Mouse (Mus musculus): ENCODE results near the gene Kdm4a.

DNA sequence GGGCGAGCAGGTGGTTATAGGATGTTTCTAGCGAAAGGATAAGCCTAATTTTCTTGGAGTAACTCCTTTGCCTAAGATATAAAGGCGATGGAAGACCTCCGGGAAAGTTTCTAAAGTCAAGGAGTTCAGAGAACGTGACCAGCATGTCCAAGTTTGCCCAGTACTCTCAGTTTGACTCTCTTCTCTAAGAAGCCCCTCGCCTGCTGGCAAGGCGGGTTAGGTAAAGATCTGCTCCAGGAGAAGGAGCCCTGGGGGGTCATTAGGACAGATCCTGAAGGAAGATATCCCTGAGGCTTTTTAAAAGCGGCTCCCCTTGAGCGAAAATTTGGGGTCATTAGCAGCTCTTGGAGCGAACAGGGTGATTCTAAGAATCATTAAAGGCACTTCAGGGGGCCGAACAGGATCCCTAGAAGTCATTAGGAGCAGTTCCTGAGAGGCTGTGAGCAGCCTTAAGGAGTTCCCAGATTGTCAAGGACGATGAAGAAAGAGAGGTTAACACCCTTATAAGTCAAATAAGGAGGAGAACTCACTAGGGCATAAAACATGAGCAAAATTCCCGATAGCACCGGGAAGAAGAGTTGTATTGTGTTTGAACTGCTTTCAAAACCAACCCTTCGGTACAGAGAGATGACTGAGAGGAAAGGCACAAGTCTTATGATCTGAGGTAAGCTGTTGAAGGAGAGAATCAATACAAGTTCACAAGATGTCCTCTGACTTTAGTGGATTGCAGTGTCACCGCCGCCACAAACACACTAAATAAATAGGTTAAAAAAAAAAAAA, 648 bp upstream of the Kdm4a start:
- TF ChIP-seq POLR2A (IDR thresholded peaks at IDR 0.05; ENCODE audit: low read depth, low read length) (0 out of 2 replicates have a peak, but pooled peaks have one; percentile 41), CTCF (IDR thresholded peaks at IDR 0.05; ENCODE audit: borderline replicate concordance, insufficient read depth, low read length) (no peak)
